Mouse (Mus musculus) cerebellum, adult 8-10 months (tissue): ENCODE data around the gene Gm13272.
"Not testable (repeated sequence)": the region's sequence is repeated elsewhere in the genome, so short reads cannot be mapped to it uniquely, and the experiment has no call there.

Source experiments
- DNase-seq: peaks from one replicate; pipeline ENCODE4 v3.0.0; 2022

Gm13272 gene

GRCm38 (mm10) chr4:88788402-88788801 is 8.8 kb downstream of the Gm13272 start, which contains the start of gene Gm13277:
Gene Gm13277 (plus strand): TSS chr4:88788632.
- DNase-seq, result peak; percentile 63

- DNase-seq, result not testable (repeated sequence)
Measured at GRCm38 (mm10) chr4:88791250-88791649, 11.6 kb downstream of the Gm13272 start, which contains the start of gene Gm13278. Gene Gm13278 (plus strand): TSS chr4:88791550.

GRCm38 (mm10) chr4:88793936-88794675 is 14.5 kb downstream of the Gm13272 start, which contains the start of gene Gm13275:
Gene Gm13275 (plus strand): TSS chr4:88794487.
- peak; percentile 85 for DNase-seq

- not testable (repeated sequence) for DNase-seq
Measured at GRCm38 (mm10) chr4:88797097-88797496, 17.4 kb downstream of the Gm13272 start, which contains the start of gene Gm13279. Gene Gm13279 (plus strand): TSS chr4:88797397.

- DNase-seq, result not testable (repeated sequence)
Measured at GRCm38 (mm10) chr4:88799365-88799764, 19.7 kb downstream of the Gm13272 start, which contains the start of gene Gm13285. Gene Gm13285 (plus strand): TSS chr4:88799665.

DNA sequence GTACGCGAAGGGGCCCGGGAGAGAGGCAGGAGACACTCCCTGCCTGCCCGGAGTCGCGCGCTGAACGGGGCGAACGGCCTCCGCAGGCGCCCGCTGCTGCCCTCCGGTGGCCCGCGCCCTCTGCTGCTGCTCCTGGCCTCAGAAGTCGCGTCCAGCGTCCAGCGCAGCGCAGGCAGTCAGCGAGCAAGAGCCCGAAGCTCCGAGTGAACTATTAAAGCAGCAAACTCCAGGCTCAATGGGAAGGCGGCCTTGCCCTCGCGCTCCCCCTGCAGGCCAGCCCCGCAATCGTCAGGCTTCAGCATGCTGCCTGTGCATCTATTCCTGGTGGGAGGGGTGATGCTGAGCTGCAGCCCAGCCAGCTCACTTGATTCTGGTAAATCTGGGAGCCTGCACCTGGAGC is 23.3 kb downstream of the Gm13272 start, which contains the start of gene Gm13287:
Gm13287 (plus strand) TSS at position 301 of the 400 bp plus-strand sequence.
- DNase-seq, result not testable (repeated sequence)

- not testable (repeated sequence) for DNase-seq
Measured at GRCm38 (mm10) chr4:88805231-88805630, 25.6 kb downstream of the Gm13272 start, which contains the start of gene Gm13288. Gene Gm13288 (plus strand): TSS chr4:88805531.

GRCm38 (mm10) chr4:88805761-88806160 is 26.1 kb downstream of the Gm13272 start:
- DNase-seq, result not testable (repeated sequence)

DNA sequence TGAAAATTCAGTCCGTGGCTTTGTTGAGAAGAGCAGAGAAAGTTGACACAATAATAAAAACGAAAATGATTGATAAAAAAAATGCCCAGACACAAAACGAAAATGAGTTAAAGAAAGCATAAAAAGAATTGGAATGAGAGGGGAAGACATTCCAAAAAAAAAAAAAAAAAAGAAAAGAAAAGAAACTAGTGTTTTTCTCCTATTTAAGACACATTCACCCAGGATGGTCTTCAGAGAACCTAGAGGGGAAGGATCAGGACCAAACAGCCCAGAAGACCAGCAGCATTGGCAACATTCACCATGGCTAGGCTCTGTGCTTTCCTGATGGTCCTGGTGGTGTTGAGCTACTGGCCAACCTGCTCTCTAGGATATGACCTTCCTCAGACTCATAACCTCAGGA is 36.3 kb downstream of the Gm13272 start, which contains the start of gene Ifna7:
Ifna7 (plus strand) TSS at position 301 of the 400 bp plus-strand sequence.
- no peak for DNase-seq

GRCm38 (mm10) chr4:88819659-88820058 is 40.0 kb downstream of the Gm13272 start, which contains the start of gene Ifna11:
Gene Ifna11 (plus strand): TSS chr4:88819959.
- DNase-seq, result no peak

- no peak for DNase-seq
Measured at GRCm38 (mm10) chr4:88822995-88823394, 43.3 kb downstream of the Gm13272 start.

DNA sequence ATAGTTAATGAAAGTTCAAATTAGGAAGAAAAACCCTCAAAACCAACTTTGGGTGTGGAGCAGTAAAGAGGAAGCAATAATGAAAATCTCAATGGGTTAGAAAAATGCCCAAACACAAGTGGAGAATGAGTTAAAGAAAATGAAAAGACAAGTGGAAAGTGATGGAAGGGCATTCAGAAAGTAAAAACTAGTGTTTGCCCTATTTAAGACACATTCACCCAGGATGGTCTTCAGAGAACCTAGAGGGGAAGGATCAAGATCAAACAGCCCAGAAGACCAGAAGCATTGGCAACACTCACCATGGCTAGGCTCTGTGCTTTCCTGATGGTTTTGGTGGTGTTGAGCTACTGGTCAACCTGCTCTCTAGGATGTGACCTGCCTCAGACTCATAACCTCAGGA is 47.5 kb downstream of the Gm13272 start, which contains the start of gene Ifna6:
Ifna6 (plus strand) TSS at position 301 of the 400 bp plus-strand sequence.
- not testable (repeated sequence) for DNase-seq
